Mouse (Mus musculus) c-Kit-negative CD71-positive TER-119-positive erythroid progenitor cells, embryonic 14.5 days (primary cell): Measurements from ENCODE around the gene Hmcn1.

ENCODE experiments used
- DNase-seq: peaks from one replicate; pipeline ENCODE4 v3.0.0-alpha.2; 2013; ENCODE audit warnings: low read depth, low spot score

Gene Hmcn1

DNA sequence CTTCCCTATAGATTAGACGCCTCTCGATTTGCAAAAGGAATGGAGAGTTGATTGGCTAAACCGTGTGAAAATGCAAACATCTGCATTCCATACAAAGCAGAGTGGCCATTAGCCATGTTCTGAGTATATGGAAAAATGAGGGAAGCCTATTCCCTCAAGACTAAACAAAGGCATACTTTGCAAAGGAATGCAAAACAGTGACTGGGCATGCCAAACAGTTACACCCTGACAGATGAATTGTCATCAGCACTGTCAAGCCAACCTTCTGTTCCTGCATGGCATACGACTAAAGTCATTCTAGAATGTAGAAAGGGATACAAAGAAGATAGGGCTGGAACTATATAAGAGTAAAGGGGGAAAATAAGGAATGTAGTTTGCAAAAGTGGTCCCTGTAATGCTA, 115.3 kb downstream of the Hmcn1 start:
- no peak for DNase-seq

DNA sequence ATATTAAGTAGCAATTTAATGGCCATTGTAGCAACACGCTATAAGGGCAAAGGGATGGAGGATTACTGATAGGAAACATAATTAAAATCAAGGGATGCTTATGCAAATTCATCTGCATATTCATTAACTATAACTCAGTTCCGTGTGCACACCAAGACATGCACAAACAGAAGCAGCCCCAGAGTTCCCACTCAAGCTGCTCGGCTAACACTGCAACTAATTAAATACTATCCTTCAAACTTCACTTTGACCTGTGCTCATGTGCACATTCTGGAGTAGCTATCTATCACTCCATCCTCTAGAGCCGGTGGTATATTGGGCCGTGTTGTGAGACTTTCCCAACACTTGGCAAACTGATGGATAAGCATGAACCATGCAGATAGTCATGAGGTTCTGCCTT, 119.2 kb downstream of the Hmcn1 start:
- no peak for DNase-seq

DNA sequence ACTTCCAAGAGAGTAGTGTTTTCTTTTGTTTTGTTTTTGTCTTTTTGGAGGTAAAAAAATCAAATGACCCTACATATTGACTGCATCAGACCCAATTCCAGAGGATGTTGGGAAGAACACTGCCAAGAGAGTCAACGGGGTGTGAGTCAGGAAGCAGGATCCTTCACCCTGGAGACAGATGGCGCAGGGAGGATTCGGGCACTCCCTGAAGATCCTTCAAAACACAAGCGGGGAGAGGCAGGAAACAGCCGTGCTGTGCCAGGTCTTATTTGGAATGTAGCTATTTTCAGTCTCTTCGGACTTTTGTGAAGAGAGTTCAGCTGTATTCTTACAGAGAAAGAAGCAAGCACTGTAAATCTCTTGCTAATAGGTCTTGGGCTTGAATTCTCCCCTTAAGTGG, 120.0 kb downstream of the Hmcn1 start:
- DNase-seq, result no peak

DNA sequence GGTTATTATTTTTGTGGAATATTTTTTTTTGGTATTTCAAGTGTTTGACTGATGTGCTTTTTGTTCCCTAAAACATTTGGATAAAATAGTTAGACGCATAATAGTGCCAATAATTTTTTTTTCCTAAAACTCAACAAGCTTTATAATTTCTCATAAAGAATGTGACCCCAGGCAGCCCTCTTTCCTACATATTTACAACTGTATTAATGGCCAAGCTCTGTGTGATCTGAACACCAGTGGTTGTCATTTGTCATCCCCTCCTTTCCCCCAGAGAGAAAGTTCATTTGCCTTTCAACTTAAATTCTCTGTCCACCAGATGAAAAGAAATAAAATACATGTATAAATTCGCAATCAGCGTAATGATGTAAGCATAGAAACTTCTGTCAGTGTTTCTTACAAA, 121.1 kb downstream of the Hmcn1 start:
- no peak for DNase-seq

DNA sequence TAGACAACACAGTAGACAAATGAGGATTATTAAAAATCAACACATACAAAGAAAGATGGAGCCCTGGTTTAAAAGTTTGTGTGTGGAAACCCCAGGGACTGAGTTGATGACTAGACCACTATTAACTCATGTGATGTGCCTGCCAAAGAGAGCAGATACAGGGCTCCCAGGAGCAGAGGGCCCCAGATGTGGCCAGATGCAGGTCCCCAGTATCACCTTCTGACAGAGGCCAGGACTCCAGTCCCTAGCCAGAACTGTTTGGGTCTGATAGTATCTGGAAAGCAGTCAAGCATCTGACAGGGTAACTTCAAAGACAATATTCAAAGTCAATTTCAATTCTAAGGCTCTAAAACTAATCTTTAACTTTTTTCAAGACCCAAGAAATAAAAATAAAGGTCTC, 124.0 kb downstream of the Hmcn1 start:
- DNase-seq, result no peak

DNA sequence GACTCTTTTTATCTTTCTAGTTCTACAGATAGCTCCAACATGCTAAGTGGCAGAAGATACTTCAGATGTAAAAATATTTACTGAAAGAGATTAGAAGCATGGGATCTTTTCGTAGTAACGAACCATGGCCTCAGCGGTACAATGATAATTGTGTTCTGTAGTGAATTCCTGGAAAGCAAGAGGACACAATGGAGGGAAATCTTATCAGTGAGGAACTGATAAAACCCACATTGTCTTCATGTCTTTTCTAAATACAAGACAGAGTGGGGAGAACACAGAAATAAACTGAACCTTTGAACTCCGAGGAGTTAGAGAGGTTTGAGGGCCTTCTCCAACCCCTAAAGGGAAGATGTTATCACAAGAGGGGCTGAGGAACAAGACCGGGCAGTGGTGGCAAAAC, 126.6 kb downstream of the Hmcn1 start:
- no peak for DNase-seq

DNA sequence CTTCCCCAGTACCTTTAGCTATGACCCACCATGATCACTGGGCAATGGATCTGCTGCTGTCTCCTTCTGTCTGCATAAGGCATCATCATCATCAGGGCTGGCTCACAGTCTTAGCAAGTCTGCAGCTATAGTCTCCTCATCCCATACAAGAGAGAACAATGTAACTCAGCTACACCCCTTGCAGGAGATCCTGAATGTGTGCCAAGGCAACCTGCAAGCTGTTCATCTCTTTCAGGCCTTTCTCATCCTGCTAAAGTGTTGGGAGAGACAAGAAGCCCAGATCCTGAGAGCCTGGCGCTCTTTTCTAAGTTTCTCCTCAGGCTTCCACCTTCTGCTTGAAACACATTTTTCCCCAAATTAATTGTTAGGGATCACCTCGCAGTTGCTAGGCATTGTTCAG, 135.5 kb downstream of the Hmcn1 start:
- no peak for DNase-seq

DNA sequence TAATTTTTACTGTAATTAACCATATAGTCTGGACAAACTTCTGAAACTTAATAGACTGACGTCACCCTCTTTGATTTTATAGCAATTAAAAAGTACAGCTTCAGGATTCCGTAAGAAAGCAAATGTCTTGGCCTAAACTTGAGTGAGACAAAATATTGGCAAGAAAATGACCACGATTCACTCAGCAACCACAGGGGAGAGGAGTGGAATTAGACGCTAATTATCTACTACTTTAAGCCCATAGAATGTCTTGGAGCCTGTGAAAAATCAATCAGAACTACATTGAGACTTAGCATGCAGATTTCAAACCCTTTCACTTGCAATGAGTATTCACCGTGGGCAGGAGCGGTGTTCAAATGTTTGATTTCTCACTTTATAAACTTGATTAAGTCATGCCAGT, 159.8 kb downstream of the Hmcn1 start:
- no peak for DNase-seq

DNA sequence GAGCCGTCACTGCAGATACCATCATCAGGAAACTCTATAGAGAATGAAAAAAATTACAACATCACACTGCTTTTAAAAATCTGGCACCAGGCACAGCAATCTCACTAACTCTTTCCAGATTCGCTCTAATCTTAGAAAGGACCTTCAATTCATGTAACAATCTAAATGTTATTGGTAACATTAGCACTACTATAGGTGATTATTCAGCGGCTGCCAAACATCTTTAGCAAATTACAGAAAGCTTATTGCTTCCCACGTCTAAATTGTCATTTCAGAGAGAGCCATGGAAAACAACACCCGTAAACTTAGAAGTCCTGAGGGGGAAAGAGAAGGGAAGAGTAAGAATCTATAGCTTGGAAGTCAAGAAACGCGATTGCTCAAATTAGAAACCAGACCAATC, 163.4 kb downstream of the Hmcn1 start:
- no peak for DNase-seq

DNA sequence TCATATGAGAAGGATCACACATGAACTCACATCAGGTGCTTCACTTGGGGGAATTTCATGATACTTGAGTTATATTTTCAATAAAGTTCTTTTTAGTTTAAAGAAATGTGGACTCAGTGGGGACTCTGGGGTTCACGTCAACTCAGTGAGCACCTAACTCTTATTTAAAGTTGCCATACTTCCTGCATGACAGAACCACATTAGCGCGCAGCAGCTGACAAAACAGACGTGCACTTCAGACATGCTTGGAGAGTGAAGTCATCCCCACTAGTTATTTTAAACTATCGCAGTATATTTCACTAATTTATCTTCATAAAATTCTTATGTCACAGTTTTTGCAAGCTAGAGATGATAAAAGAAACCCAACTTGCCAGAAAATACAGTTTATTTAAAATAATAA, 166.1 kb downstream of the Hmcn1 start:
- DNase-seq, result no peak

DNA sequence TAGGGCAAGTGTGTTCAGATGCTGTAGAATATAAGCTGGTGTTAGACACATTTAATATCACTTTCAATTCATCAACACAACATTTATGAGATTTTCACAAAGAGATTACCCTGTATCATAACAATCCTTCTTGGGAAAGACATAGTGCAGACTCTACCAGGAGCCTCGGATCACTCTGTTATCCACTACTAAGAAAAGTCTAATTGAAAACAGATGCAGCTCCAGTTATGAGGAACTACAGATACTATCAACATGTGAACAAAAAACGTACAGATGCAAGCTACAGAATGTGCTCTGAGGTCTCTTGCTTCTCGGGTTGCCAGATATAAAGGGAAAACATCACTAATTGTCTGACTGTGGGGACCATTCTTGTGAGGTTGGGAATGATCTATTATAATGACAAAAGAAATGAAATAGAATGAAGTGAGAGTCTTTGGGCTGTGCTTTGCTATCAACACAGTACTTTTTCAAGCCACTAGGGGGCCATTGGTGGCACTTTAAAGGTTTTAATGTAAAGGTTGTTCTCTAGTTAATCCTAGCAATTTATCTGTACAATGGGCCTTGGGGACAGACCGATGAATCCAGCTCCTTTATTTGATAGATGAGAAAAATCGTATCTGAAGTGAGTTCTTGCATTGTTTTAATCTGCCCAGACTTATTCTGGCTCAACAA, 168.8 kb downstream of the Hmcn1 start:
- no peak for DNase-seq

DNA sequence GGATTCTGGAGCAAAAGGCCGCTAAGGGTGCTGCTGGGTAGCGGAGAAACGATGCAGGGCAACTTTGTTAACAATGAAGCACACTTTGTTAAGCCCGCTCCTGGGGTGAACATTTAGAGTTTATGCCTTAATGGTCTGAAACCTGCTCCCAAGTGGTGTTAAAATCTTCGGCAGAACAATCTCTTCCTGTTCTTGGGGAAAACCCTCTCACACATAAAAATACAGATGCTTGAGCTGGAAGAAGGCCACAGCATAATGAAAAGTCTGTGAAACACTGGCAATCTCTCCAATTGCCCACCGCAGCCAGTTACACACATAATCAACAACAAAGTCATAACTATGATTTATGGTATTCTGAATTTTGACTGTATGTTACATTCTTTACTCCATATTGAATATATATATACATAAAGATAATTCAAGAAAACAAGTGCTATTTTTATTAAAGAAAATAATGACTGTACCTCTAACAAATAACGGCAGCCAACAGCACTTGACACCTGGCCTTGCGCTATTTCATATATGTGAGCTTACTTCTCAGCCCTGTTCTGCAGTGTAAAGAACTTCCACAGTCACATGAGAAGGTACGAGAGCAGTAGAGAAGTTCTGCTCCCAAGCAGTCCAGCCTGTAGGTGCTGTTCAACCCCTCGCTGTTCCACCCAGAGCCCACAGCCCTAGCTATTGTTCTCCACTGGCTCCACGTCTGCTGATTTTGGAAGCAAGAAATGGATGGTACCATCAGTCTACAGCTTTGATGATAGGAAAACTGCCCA, 177.0 kb downstream of the Hmcn1 start:
- DNase-seq, result no peak

DNA sequence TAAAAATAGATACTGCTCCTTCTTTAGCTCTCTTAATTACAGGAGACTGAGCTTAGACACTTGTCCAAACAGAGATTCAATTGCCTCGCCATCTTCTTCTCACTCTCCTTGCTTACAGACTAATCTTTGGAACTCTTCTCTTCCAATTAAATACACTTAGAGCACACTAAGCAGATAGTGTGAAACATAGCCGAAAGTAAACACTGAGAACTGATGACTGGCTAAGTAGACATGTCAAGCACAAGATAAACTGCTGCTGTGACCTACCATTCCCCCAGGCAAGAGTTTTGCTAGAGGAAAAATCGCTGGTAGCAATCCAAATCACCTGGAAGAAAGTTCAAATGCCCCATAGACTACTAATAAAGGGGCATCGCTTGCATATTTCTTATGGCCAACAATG, 178.3 kb downstream of the Hmcn1 start:
- no peak for DNase-seq

DNA sequence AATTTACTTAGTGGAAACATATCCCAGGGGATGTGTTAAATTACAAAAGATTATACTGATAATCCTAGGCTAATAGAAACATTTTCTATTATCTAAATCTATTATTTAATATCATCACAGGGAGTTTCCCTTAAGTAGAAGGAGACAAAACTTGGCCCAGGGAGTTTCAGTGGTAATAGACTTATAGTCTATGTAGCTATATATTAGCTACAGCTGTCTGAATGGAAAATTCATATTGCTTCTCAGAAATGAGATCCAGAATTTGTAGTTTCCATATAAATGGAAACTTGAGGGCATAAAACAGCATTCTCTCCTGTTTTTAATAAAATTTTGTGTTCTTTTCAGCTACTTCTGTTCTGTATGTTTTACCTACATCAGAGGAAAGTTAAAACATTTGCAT, 179.9 kb downstream of the Hmcn1 start:
- no peak for DNase-seq

DNA sequence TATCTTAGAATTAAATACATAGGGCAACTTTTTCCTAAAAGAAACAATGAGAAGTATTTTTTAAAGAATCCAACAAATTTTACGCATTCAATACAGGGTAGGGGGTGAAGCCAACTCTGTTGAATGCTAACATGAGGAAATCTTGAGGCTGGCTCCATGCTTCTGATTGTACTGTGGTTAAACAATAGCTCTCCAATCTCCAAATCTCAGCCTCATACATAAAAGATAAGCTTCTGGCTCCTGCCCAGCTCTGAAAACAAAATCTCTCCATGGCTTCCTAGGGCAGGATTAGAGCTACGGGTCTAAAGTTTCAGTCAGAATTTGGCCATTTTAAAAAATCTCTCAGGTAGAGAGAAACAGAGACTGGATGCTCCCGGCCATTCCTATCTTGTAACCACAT, 186.4 kb downstream of the Hmcn1 start:
- DNase-seq, result no peak

DNA sequence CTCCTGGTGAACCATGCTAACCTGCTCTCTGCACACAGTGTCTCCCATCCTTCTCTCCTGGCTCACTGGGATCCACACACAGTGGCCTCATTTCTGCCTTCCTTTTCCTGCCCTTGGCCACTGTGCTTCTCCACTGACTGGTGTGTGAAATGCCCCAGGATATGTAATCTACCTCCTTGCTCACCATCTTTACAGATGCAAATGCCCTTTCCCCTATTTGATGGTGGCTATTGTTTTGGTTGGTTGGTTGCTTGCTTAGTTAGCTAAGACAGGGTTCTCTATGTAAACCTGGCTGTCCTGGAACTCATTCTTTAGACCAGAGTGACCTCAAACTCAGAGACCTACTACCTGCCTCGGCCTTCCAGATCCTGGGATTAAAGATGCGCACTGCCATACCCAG, 187.8 kb downstream of the Hmcn1 start:
- no peak for DNase-seq

DNA sequence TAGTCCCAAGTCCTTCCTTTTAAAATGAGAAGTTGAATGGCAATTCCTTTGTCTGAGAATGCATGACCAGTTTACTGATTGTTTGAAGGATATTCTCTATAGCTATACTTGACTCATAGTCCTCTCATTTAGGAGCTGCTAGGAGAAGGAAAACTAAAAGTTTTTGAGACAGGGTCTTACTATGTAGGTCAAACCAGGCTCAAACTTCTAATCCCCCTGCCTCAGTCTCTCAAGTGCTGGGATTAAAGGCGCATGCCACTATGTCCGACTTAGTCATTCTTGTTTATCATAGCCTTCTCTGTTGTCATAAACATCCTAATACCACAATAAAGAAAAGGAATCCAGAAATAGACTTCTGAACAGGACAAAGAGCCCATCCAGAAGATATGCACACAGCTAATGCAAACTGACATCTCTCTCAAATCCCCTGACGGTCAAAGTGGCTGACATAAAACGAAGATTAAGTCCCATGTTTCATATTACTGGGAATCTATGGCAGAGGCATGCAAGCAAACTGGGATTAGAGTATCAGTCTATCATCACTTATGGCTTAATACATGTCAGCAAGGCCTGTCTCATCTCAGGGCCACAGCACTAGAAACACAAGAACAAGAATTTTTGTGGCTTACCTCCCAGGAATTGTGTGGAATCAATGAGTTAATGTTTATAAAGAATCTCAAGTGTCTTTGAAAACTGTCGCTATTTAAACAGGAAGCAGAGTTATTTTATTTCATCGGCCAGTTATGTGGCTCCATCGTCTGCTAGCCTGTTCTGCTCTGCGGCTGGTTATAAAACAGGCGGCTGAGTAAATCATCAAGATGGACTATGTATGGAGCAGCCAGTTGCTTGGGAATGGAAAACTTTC, 188.8 kb downstream of the Hmcn1 start:
- no peak for DNase-seq

DNA sequence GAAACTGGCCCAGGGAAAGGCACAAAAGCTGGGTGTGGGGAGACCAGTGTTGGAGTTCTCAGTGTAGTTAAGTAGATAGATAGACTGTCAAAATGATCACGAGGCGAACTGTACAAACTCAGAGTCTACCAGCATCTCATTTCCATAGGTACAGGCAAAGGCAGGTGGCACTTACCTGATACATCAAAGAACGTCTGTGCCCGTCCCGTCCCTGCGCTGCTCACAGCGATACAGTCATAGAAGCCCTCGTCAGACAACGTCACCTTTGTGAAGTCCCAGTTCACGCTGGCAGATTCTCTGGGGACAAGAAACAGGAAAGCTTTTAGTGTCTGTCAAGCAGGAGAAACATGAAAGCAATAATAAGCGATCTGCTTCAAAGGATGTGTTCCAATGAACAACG, 190.6 kb downstream of the Hmcn1 start:
- DNase-seq, result no peak

DNA sequence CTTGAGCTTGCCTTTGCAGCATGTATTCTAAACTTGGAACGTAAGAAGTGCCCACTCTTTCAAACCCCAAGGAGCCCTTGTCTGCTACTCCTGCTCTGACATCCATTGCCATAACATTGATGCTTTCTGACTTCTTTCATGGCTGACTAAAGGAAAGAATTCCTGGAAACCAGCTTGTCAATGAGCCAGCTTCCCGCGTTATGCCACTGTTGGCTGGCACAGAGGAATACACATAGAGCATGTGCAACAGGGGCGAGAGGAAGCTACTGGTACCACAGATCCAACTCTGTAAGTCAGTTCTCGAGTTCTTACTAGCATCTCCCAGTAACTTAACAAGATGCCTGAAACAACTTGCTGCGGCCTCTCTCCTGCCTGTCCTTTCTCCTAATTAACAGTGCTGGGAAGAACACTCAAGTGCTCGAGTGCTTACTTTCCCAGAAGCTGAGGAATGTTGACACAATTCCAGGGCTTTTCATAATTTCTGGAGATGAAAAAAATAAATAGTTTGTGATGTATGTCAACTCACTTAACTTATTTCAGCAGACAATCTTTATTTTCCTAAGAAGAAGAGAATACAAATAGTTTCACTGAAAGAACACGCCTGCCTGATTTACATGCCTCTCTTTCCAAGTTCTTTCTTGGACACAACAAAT, 192.5 kb downstream of the Hmcn1 start:
- no peak for DNase-seq

DNA sequence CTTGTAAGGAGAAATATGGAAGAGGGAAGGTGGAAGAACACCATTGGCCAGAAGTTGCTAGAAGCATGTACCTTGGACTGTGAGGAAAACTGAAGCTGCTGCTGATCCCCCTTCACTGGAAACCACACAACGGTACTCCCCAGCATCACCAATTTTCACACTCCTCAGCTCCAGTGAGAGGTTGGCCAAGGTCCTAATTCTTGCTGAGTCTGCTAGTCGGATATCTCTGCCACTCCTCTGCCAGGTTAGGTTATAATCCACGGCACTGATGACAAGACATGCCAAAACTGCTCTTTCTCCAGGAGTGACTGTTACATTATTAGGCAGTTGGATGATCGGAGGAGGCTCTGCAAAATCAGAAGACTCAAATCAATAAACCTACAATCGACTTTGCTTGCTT, 194.6 kb downstream of the Hmcn1 start:
- DNase-seq, result no peak

DNA sequence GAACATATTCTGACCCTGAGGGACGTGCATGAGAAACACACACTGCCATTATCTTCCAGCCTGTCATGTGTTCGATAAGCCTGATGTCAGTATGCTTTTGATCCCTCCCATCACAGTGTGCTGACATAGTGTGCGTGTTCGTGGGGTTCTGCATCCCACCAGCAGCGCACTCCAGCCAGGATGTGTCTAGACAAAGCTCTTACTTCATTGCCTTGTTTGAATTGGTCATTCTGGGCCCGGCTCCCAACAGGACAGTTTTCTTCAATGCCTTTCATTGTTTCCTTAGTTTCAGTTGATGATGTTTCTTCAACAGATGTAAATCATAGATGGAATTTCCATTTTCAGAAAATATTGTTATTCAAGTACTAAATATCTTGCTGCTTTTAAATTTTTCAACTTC, 206.5 kb downstream of the Hmcn1 start:
- DNase-seq, result no peak
